Mouse (Mus musculus) c-Kit-negative CD71-positive TER-119-positive erythroid progenitor cells, embryonic 14.5 days (primary cell): ENCODE data around the gene Dnttip1.
A peak's percentile ranks its signal among the peaks of the same experiment; 100 is the strongest.
"Not testable (repeated sequence)": the region's sequence is repeated elsewhere in the genome, so short reads cannot be mapped to it uniquely, and the experiment has no call there.

ENCODE experiments used
- DNase-seq: peaks from one replicate; pipeline ENCODE4 v3.0.0-alpha.2; 2013; ENCODE audit warnings: low read depth, low spot score

Dnttip1 gene

GRCm38 (mm10) chr2:164745843-164746479 lies at the start of gene Dnttip1, which contains the start of gene Wfdc3:
Gene Dnttip1, plus strand, starts transcription at chr2:164745983.
Gene Wfdc3, minus strand, starts transcription at chr2:164745931.
- DNase-seq = peak; percentile 87

- no peak for DNase-seq
These were observed 47.6 kb upstream of the Dnttip1 start, which contains the start of gene Spint4 for GRCm38 (mm10) chr2:164698201-164698600. Gene Spint4, plus strand, starts transcription at chr2:164698501.

- DNase-seq = no peak
These were observed 44.8 kb upstream of the Dnttip1 start for GRCm38 (mm10) chr2:164700959-164701358.

GRCm38 (mm10) chr2:164701761-164702160 lies 44.0 kb upstream of the Dnttip1 start:
- no peak for DNase-seq

GRCm38 (mm10) chr2:164704235-164704634 lies 41.5 kb upstream of the Dnttip1 start:
- no peak for DNase-seq

- no peak for DNase-seq
These were observed 40.5 kb upstream of the Dnttip1 start for GRCm38 (mm10) chr2:164705328-164705727.

- no peak for DNase-seq
These were observed 39.8 kb upstream of the Dnttip1 start for GRCm38 (mm10) chr2:164705991-164706390.

- no peak for DNase-seq
These were observed 30.8 kb upstream of the Dnttip1 start, which contains the start of gene Spint5 for GRCm38 (mm10) chr2:164715005-164715404. Gene Spint5, plus strand, starts transcription at chr2:164715305.

GRCm38 (mm10) chr2:164716194-164716786 lies 29.5 kb upstream of the Dnttip1 start:
- DNase-seq = not testable (repeated sequence)

GRCm38 (mm10) chr2:164723276-164723675 lies 22.5 kb upstream of the Dnttip1 start:
- DNase-seq = no peak

GRCm38 (mm10) chr2:164725895-164726619 lies 19.7 kb upstream of the Dnttip1 start:
- peak; percentile 53 for DNase-seq

GRCm38 (mm10) chr2:164731719-164732118 lies 14.1 kb upstream of the Dnttip1 start:
- DNase-seq = no peak

GRCm38 (mm10) chr2:164733259-164733658 lies 12.5 kb upstream of the Dnttip1 start:
- no peak for DNase-seq

GRCm38 (mm10) chr2:164734839-164735238 lies 10.9 kb upstream of the Dnttip1 start:
- no peak for DNase-seq

GRCm38 (mm10) chr2:164735446-164735845 lies 10.3 kb upstream of the Dnttip1 start:
- DNase-seq = no peak

- no peak for DNase-seq
These were observed 8.2 kb upstream of the Dnttip1 start for GRCm38 (mm10) chr2:164737377-164738090.

GRCm38 (mm10) chr2:164739876-164740275 lies 5.9 kb upstream of the Dnttip1 start:
- no peak for DNase-seq

- no peak for DNase-seq
These were observed 796 bp upstream of the Dnttip1 start for GRCm38 (mm10) chr2:164744987-164745386.

GRCm38 (mm10) chr2:164746693-164747092 lies 910 bp downstream of the Dnttip1 start:
- DNase-seq = no peak

- DNase-seq = no peak
These were observed 2.4 kb downstream of the Dnttip1 start for GRCm38 (mm10) chr2:164748191-164748590.

GRCm38 (mm10) chr2:164748991-164749390 lies 3.2 kb downstream of the Dnttip1 start:
- DNase-seq = no peak

- DNase-seq = no peak
These were observed 6.7 kb downstream of the Dnttip1 start for GRCm38 (mm10) chr2:164752454-164752853.
